Mouse (Mus musculus) cerebellum, postnatal 10 days (tissue): ENCODE data around the gene Abhd2.

Experiments
- DNase-seq, 2 experiments: peaks; one replicate each; pipeline ENCODE4 v3.0.0; 2021; ENCODE audit warnings: mixed read lengths in 2 of 2

The Abhd2 gene

DNA sequence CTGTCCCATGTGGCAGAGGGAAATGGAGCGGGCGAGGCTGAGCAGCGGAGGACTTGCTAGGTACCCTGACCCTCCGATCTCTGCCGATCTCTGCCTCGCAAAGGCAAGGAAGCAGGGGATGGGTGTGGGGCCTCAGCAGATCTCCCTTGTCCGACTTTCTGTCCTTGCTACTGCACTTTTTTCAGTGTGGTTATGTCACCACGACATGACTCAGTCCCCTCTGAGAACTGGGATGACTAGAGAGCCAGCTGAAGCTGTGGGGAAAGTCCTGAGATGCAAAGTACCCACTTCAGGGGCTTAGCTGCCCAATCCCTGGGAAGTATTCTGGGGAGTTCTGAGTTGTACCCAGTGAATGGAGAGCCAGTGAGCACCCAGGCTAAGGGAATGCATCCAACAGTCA, 114.1 kb downstream of the Abhd2 start:
- DNase-seq: no peak

DNA sequence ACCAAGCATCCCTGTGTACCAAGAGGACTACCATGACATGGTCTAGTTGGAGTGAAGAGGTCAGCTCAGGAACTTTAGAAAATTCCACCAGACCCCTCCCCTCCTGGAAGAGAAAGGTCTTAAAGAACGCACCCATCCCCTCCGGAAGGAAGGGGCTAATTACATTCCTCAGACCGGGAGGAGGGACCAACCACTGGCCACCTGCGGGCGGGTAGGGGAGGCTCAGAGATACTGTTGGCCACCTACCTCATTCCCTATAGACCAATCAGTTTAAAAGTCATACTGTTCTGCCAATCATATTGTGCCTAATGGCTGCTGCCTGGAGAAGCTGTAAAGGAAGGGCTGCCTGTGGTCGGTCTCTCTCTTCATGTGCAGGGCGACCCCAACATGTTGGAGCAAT, 115.0 kb downstream of the Abhd2 start:
- no peak for DNase-seq

DNA sequence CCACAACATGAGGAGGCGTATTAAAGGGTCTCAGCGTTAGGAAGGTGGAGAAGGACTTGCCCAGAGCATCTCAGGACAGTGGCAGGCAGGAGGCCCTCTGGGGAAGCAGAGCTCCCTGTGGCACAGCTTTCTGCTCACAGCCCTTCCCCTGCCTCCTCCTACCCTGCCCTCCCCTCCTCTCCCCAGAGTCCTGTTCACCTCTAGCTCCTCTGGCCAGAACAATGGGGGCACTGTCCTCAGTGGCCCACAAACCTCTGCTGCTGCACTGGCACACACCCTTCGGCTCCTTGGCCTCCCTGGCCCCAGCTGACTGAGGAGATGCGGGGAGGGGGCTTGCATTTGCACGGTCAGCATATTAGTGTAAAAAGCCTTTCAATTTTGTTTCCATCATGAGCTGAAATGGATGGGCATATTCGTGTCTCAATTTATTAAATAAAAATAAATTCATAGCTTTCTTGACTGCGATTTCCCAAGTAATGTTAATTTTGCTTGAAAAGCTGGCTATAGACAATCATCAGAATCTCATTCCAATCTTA, 115.7 kb downstream of the Abhd2 start:
- DNase-seq: peak in 1 of 2 experiments; percentile 19

DNA sequence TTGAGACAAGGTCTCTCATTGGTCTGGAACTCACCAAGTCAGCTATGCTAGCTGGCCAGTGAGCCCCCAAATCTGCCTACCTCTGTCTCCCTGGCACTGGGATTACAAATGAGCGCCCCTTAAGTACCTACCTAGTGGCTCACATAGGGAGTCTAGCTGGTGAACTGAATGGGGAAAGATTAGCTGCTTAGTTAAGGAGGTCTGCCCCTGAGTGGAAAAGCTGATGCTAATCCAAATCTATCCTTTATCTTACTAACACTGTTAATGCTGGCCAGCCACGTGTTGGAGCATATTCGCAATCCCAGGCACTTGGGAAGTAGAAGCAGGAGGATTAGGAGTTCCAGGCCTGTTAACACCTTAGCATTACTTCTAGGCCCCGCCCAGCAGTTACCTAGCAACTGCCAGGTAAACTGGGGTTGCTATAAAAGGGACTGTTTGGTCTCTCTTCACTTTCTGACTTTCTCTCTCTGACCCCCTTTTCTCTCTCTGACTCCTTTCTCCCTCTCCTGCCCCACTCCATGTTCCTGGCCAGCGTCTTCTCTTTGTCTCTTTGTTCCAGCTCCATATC, 117.2 kb downstream of the Abhd2 start:
- no peak for DNase-seq

DNA sequence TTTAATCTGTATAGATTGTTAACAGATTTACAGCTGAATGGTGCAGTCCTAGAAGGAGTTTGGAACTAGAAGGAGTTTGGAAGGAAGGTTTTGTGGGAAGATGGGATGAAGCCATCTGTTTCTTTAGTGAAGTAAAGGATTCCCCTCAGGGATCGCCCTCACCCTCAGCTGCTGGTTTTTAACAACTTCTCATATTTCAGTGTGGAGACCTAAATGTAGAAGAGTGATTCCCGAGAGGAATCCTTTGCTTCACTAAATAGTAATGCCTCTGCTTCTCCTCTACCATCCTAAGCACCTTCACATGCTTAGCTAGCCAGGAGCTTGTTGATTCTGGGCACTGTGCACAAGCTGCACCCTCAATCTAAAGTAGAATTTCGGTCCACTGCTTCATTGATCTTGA, 118.5 kb downstream of the Abhd2 start:
- no peak for DNase-seq

DNA sequence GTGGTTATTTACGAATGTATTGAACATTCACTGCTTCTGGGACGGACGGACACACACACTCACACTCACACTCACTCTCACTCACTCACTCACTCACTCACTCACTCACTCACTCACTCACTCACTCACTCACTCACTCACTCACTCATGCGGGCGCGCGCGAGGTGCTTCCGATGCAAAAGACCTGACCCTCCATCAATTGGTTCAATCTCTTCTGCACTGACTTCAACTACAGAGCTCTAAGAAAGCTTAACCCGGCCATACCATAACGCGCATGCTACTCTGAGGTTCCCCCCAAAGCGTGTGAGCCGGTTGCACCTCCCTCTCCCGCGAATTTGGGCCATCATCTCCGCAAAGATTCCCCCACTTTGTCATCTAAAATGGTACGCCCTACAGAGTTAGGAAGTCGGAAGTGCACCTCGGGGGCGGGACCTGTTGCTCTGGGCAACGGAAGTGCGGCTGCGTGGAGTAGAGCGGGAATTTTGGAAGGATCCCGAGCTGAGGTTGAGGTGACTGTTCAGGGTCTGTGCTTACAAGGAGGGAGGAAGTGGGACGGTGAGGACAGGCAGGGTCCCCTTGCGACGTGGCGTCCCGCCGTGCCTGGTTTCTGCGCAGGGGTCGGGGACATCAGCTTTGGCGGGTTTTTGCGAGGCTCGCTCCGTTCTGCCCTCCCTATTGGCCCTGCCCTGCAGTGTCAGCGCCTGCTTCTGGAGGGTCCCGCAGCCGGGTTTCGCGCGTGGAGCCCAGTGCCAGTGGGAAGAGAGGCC, 119.1 kb downstream of the Abhd2 start, which contains the start of gene Fanci:
Gene Fanci, plus strand, starts transcription at position 47 of the 767 bp plus-strand sequence.
- DNase-seq: peak; percentile 98 to 99

DNA sequence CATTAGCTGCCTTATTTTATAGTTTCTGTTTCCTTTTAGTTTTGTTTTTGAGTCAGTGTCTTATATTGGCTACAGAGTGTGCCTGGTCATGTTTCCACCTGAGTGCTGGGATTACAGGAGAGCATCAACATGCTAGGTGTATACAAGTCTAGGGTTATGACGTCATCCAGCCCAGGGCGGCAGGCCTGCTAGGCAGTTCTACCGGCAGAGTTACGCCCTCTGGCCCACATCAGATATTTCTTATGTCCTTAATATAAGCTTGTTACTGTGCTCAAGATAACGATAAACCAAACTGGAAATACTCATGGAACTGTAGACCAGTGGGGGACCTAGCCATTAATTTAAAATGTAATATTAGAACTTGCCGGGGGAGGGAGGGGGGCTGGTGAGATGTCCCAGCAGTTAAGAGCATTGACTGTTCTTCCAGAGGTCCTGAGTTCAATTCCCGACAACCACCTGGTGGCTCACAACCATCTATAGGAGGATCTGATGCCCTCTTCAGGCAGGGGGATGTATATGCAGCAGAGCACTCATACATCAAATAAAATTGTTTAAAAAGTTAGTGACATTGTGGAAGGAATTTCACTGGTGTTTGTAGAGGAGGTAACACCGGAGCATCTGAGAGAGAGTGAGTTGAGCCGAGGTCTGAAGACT, 120.0 kb downstream of the Abhd2 start:
- DNase-seq: peak; percentile 14 to 19

- DNase-seq: no peak
These were observed 120.9 kb downstream of the Abhd2 start for GRCm38 (mm10) chr7:79393924-79394323.

GRCm38 (mm10) chr7:79394666-79395065, 121.7 kb downstream of the Abhd2 start:
- DNase-seq: no peak

DNA sequence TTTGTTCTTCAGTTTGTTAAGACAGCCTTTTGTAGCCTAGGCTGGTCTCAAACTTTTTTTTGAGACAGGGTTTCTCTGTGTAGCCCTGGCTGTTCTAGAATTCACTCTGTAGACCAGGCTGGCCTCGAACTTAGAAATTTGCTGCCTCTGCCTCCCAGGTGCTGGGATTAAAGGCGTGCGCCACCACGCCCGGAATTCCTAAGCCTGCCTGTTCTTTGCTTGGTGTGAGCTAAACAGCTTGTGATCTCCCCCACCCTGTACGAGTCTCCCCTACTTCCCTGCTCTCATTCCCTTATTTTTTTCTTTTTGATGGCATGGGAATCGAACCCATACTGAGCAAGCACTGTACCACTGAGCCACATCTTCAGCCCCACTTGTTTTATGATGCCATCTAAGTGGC, 122.2 kb downstream of the Abhd2 start:
- no peak for DNase-seq

DNA sequence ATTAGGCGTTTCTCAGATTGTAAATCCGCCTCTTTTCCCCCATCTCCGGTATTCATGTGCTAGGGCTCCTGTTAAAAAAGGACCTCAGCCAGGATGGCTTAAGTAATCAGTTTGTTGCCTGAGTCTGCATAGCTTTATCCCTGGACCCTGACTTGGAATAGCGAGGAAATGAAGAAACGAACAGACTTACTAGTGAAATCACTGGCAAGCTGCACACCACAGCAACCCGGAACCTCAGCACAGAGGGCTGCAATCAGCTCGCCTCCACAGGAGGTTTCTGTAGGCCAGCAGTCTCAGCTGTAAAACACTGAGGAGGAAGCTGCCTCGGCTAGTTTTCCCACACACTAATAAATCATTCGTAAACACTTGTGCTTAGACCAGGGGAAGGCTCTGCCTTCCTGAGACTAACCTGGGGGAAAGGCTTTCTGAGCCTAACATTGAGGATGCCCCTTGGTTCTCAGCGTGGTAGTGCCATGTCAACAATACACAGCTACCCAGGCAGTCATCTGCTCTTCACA, 124.5 kb downstream of the Abhd2 start:
- DNase-seq: no peak

DNA sequence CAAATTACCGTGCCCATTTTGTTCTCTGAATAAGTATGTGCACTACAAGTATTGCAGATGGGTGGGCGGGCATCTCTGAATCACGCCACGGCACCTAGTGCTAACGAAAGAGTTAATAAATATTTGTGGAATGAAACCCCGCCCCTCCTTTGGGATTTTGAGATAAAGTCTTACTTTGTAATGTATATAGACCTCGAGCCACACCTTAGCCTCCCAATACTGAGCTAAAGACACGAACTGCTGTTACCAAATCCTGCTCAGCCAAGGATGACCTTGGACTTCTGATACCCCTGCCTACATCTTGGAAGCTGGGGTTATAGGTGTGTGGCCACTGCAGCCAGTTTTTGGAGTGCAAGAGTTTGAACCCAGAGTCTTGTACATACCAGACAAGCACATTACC, 125.4 kb downstream of the Abhd2 start:
- DNase-seq: no peak

- no peak for DNase-seq
These were observed 126.0 kb downstream of the Abhd2 start for GRCm38 (mm10) chr7:79398971-79399370.

DNA sequence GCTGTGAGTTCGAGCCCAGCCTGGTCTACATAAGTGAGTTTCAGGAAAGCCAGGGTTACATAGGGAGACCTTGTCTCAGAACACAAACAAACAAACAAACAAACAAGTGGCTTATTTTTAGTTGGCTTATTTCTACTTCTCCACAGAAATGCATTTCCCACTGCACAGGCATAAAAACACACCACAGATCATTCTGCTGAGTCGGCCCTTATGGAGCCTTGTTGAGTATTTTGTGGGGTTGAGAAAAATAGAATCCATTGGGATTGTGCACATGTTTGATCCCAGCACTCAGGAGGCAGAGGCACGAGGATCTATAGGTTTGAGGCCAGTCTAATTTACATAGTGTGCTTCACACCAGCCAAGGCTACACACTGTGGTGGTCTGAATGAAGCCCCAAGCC, 127.3 kb downstream of the Abhd2 start:
- no peak for DNase-seq

DNA sequence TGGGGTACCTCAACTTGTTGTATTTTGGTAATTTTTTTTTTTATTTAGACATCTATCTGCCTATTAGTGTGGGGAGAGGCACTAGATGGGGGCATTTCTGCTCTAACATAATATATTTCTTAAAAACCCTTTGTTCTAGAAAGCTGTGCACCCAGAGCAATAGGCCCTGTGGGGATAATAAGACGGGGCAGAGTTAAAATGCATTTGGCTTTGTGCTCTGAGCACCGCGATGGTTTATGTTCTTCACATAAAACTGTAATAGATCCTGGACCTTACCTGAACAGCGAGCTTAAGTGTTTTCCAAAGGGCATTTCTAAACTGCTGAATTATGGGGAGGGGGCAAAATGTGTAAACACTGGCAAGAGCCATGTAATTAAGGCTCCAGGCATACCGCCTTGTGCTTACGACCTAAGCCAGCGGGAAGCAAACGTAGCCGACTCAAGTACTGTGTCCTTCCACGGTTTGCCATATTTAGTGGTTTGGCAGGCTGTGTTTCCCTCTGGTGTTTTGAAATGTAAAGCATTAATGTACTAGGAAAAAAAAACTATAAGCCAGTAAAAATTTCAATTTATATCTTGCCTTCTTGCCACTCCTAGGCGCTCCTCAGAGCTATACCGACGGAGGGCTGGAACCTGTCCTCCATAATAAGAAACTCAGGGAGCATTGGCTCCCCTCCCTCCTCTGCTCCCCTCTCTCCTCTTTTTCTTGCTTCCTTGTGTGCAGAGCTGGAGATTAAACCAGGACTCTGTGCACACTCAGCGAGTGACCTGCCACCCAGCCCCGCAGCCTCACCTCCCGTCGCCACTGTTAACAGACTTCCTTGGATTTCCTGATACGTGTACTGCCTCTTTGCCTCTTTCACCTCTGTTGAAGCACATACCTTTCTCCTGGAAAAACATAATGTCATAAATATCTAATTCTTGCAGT, 141.7 kb downstream of the Abhd2 start:
- no peak for DNase-seq
